7 mouse cellular contexts compared by ENCODE assay signal in the genomic region with DNA sequence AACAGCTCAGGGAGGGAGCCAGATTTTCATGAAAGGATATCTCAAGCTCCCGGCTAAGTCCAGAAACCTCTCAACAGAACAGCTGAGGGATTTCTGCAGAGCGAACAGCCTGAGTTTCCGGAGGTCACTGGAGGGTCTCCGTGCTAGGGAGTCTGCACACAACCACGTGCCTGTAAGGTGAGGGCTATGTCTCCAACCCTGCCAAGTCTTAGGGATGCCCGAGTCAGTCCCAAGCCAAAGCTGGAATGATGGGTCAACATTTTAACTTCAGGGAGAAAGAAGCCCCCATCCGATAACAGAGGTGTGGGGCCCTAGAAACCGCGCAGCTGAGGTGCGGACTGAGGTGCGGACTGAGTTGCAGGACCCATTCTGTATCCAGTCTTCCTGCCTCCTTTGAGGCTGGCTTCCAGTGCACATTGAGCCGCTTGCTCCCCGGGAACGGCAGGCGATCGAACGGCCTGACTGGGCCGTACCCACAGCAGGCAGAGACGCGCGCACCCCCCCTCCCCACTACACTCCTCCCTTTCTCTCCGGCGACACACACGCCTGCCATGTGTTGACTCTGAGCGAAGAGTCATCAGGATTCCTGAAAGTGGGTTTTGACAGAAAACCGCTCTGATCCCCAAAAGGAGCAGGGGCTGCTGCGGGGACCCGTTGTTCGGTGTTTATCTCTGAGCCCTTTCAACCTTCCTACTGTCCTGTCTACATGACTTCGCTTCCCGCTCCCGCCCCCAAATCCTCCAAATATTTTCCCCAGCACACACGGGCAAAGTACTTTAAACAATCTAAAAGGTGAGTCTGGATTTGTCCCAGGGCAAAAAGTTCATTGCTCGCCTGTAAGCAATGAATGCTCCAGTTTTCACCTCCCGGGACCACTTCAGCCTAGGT. TPM values are rescaled to one million over a fixed set of nuclear protein-coding genes. Genes with fewer than 3 reads are reported as not detected.
DNase-seq lines count a peak whose midpoint lies in the region; ATAC-seq and TF ChIP-seq lines count a peak whose summit lies in the region.

No protein-coding gene starts in this region.

- no peak overlapping the region for H3K27ac ChIP-seq in heart, embryonic 16.5 days (ENCODE audit: low read length)
- H3K27ac ChIP-seq in limb, embryonic 11.5 days (replicated peaks; ENCODE audit: low read depth, low read length), result no peak overlapping the region

- peak overlapping the region; percentile 67 for H3K9ac ChIP-seq in heart, embryonic 16.5 days (ENCODE audit: low read length)
- peak overlapping the region; percentile 22; the same call in 1 of the 2 replicates for H3K9ac ChIP-seq in limb, embryonic 11.5 days (ENCODE audit: low read length)

- peaks cover 51% of the 10 kb centered on the region for H3K27me3 ChIP-seq in megakaryocyte, embryonic 14.5 days (replicated peaks)
- peaks cover 47% of the 10 kb centered on the region for H3K27me3 ChIP-seq in heart, embryonic 16.5 days (ENCODE audit: control insufficient read depth, insufficient read depth, low read length)
- peaks cover 41% of the 10 kb centered on the region for H3K27me3 ChIP-seq in limb, embryonic 11.5 days (ENCODE audit: control insufficient read depth, insufficient read depth, low read length)
- H3K27me3 ChIP-seq in myocyte (ENCODE audit: control insufficient read depth, insufficient read depth, insufficient read length), result no peaks in the 10 kb centered on the region

- 14% methylated on average over 31 of the region's 35 CpGs for WGBS in heart, embryonic 16.5 days
- WGBS in limb, embryonic 11.5 days, result 22% methylated on average over 35 of the region's 35 CpGs

- peaks cover 4% of the 10 kb centered on the region; the same call in 1 of the 2 replicates for H3K9me3 ChIP-seq in megakaryocyte, embryonic 14.5 days
- 0 out of 2 replicates have a peak, but pooled peaks cover 4% of the 10 kb centered on the region for H3K9me3 ChIP-seq in heart, embryonic 16.5 days (replicated peaks; ENCODE audit: control insufficient read depth, low read length)
- no peaks in the 10 kb centered on the region for H3K9me3 ChIP-seq in limb, embryonic 11.5 days (ENCODE audit: control insufficient read depth, low read length)

- TF ChIP-seq POLR2A in myocyte (IDR thresholded peaks at IDR 0.05; ENCODE audit: insufficient read length, low read depth), result no peak

- no peak for ATAC-seq in megakaryocyte, adult 5-6 weeks (ENCODE audit: poor library complexity, severe bottlenecking)
- no peak for ATAC-seq in heart, embryonic 16.5 days (replicated peaks; ENCODE audit: extremely low read depth, insufficient read depth, low FRiP score)
- peak; percentile 18; the same call in 1 of the 2 replicates for ATAC-seq in limb, embryonic 11.5 days (ENCODE audit: insufficient number of reproducible peaks, low FRiP score, low TSS enrichment, low read depth)

- H3ac ChIP-seq in myocyte (ENCODE audit: control insufficient read depth, insufficient read length), result no peak overlapping the region

- DNase-seq in embryo, embryonic 10.5 days (ENCODE audit: low spot score), result peak; percentile 19
- peak; percentile 32 for DNase-seq in limb, embryonic 11.5 days (ENCODE audit: low spot score)
- no peak for DNase-seq in urinary bladder, adult 18-20 months (ENCODE audit: low spot score in 2 of 2)

- no peaks in the 10 kb centered on the region for H3K79me2 ChIP-seq in myocyte (ENCODE audit: control insufficient read depth, insufficient read depth)

- H3K4me3 ChIP-seq in megakaryocyte, embryonic 14.5 days (replicated peaks), result peak overlapping the region; percentile 92
- peak overlapping the region; percentile 68 for H3K4me3 ChIP-seq in heart, embryonic 16.5 days (ENCODE audit: low read length)
- peak overlapping the region; percentile 53 for H3K4me3 ChIP-seq in limb, embryonic 11.5 days (ENCODE audit: low read depth, low read length)
- H3K4me3 ChIP-seq in myocyte, result peak overlapping the region; percentile 20

- peak overlapping the region; percentile 82 for H3K4me2 ChIP-seq in heart, embryonic 16.5 days (ENCODE audit: low read depth, low read length)
- peak overlapping the region; percentile 69 for H3K4me2 ChIP-seq in limb, embryonic 11.5 days (ENCODE audit: low read depth, severe bottlenecking)
- H3K4me2 ChIP-seq in myocyte (ENCODE audit: low read depth), result peak overlapping the region; percentile 62

- no peaks in the 10 kb centered on the region for H3K36me3 ChIP-seq in megakaryocyte, embryonic 14.5 days (replicated peaks; ENCODE audit: low read length)
- no peaks in the 10 kb centered on the region for H3K36me3 ChIP-seq in heart, embryonic 16.5 days (ENCODE audit: control insufficient read depth, insufficient read depth)
- H3K36me3 ChIP-seq in limb, embryonic 11.5 days (ENCODE audit: control insufficient read depth, insufficient read depth, low read length), result no peaks in the 10 kb centered on the region
- no peaks in the 10 kb centered on the region for H3K36me3 ChIP-seq in myocyte (ENCODE audit: control insufficient read depth, insufficient read depth)

- H3K4me1 ChIP-seq in megakaryocyte, embryonic 14.5 days, result peaks cover 18% of the 10 kb centered on the region
- no peaks in the 10 kb centered on the region for H3K4me1 ChIP-seq in heart, embryonic 16.5 days (ENCODE audit: control insufficient read depth, insufficient read depth, low read length)
- no peaks in the 10 kb centered on the region for H3K4me1 ChIP-seq in limb, embryonic 11.5 days (ENCODE audit: control insufficient read depth, insufficient read depth, low read length)

TF ChIP-seq in myocyte, 11 proteins besides CTCF, POLR2A, EP300 and RAD21:
- TF ChIP-seq MYOG (IDR thresholded peaks at IDR 0.05; ENCODE audit: control insufficient read depth in 1 of 3, insufficient read depth in 1 of 3, insufficient read length in 2 of 3, low read depth in 2 of 3) (no peak), SRF (IDR thresholded peaks at IDR 0.05; ENCODE audit: control insufficient read depth, insufficient read length, low read depth) (no peak), CEBPB (IDR thresholded peaks at IDR 0.05; ENCODE audit: insufficient read depth, poor library complexity, severe bottlenecking) (no peak), USF1 (IDR thresholded peaks at IDR 0.05; ENCODE audit: low read depth) (no peak)

RNA-seq across cellular contexts. Expression of a gene that starts 1.2 kb away (rescaled TPM):
- 0.30 TPM in 1 of 2 replicates, not detected in the other for polyA plus RNA-seq in megakaryocyte, embryonic 14.5 days (2012; ENCODE audit: insufficient read depth, low replicate concordance)
- total RNA-seq in megakaryocyte, adult 5-6 weeks (2015), result 0.05 and 0.20 TPM in 2 replicates
- 0.53 TPM in 1 of 2 replicates, not detected in the other for total RNA-seq in megakaryocyte, adult 5-6 weeks (2017)
- polyA plus RNA-seq in heart, embryonic 16.5 days (2015; fragmentation: Nextera tagmentation; extraction: Ambion mirVana), result 19.9 and 20.6 TPM in 2 replicates
- polyA plus RNA-seq in limb, embryonic 11.5 days (2014; fragmentation: Nextera tagmentation; extraction: Ambion mirVana), result 22.7 and 25.7 TPM in 2 replicates
- 8.2 TPM for polyA plus RNA-seq in myocyte (2012; fragmentation: generic; extraction: Trizol)

Comparison
In these comparisons a context has a peak if more than half of its experiments do, and no peak if none do; other contexts are left out.
1. H3K4me3 ChIP-seq: peak in every context shown above with its lines; median percentile 92 in megakaryocyte, embryonic 14.5 days; 68 in heart, embryonic 16.5 days; 53 in limb, embryonic 11.5 days; 20 in myocyte.
2. DNase-seq: peak in embryo, embryonic 10.5 days (single experiment) and limb, embryonic 11.5 days (single experiment); none in urinary bladder, adult 18-20 months (0 of 2).
3. Peak in every context shown above with its lines, with median percentiles within 50 percentile points of each other: H3K4me2 ChIP-seq.